8 mouse cellular contexts compared by ENCODE assay signal in genomic region chr2:158768771-158769170, GRCm38 (mm10). TPM values are rescaled to one million over a fixed set of nuclear protein-coding genes. Genes with fewer than 3 reads are reported as not detected.
A peak's percentile ranks its signal among the peaks of the same experiment; 100 is the strongest.
DNase-seq lines count a peak whose midpoint lies in the region; ATAC-seq and TF ChIP-seq lines count a peak whose summit lies in the region.

No protein-coding gene starts in this region.

- WGBS in heart, embryonic 11.5 days (ENCODE audit: insufficient replicate concordance), result 0% methylated on average over 5 of the region's 5 CpGs
- 4% methylated on average over 5 of the region's 5 CpGs for WGBS in forebrain, postnatal 0 days

- H3K9me3 ChIP-seq in heart, embryonic 11.5 days (replicated peaks; ENCODE audit: control insufficient read depth, low read length), result no peaks in the 10 kb centered on the region
- no peaks in the 10 kb centered on the region for H3K9me3 ChIP-seq in forebrain, postnatal 0 days (ENCODE audit: low read length)

- peak overlapping the region; percentile 89 for H3K9ac ChIP-seq in heart, embryonic 11.5 days (ENCODE audit: low read depth, low read length)
- H3K9ac ChIP-seq in forebrain, postnatal 0 days, result no peak overlapping the region

- DNase-seq in heart, postnatal 10 days, result no peak
- DNase-seq in ZHBTc4 (ENCODE audit: low read depth, low spot score), result peak; percentile 48
- DNase-seq in forebrain, postnatal 0 days, result no peak
- no peak for DNase-seq in urinary bladder, adult 2 months (ENCODE audit: low spot score)

- no peaks in the 10 kb centered on the region for H3K27me3 ChIP-seq in heart, embryonic 11.5 days (ENCODE audit: control insufficient read depth, insufficient read depth, low read length)
- no peaks in the 10 kb centered on the region for H3K27me3 ChIP-seq in forebrain, postnatal 0 days (ENCODE audit: insufficient read depth, low read length)

- peaks cover 39% of the 10 kb centered on the region for H3K4me1 ChIP-seq in heart, embryonic 11.5 days (ENCODE audit: control insufficient read depth, insufficient read depth, low read length)
- H3K4me1 ChIP-seq in forebrain, postnatal 0 days (ENCODE audit: insufficient read depth), result peaks cover 8% of the 10 kb centered on the region; the same call in 1 of the 2 replicates

- peak overlapping the region; percentile 87; the same call in 1 of the 2 replicates for H3K27ac ChIP-seq in heart, embryonic 11.5 days (ENCODE audit: low read depth, low read length)
- H3K27ac ChIP-seq in forebrain, postnatal 0 days (ENCODE audit: low read depth, low read length), result no peak overlapping the region

- H3K4me2 ChIP-seq in heart, embryonic 11.5 days, result peak overlapping the region; percentile 90
- peak overlapping the region; percentile 95 for H3K4me2 ChIP-seq in forebrain, postnatal 0 days (ENCODE audit: low read depth)

- ATAC-seq in heart, embryonic 11.5 days (replicated peaks; ENCODE audit: insufficient number of reproducible peaks, low FRiP score, low TSS enrichment), result peak; percentile 43; the same call in 1 of the 2 replicates
- no peak for ATAC-seq in forebrain, postnatal 0 days
- peak; percentile 76 for ATAC-seq in megakaryocyte-erythroid progenitor cell, adult 5-6 weeks (replicated peaks; ENCODE audit: low FRiP score, low TSS enrichment, poor library complexity, severe bottlenecking)
- no peak for ATAC-seq in activated CD4-positive, CD25-positive, alpha-beta regulatory T cell, adult 4 months
- no peak for ATAC-seq in monocyte, adult 5-6 weeks (replicated peaks; ENCODE audit: insufficient number of reproducible peaks, low FRiP score, low TSS enrichment, poor library complexity, severe bottlenecking)

- intact Hi-C loops in heart, postnatal 10 days (cut with DNase I), result loop anchor here (2.0 kb wide), 1 partner anchor 26 kb away; the partner anchor contains the start of gene Dhx35

- H3K4me3 ChIP-seq in heart, embryonic 11.5 days (ENCODE audit: low read depth, low read length), result peak overlapping the region; percentile 84
- H3K4me3 ChIP-seq in forebrain, postnatal 0 days (ENCODE audit: low read depth, low read length), result peak overlapping the region; percentile 54

- no peak for TF ChIP-seq CTCF in forebrain, postnatal 0 days (IDR thresholded peaks at IDR 0.05; ENCODE audit: low read depth)

- H3K36me3 ChIP-seq in heart, embryonic 11.5 days (ENCODE audit: control insufficient read depth, insufficient read depth, low read length), result no peaks in the 10 kb centered on the region
- H3K36me3 ChIP-seq in forebrain, postnatal 0 days (ENCODE audit: insufficient read depth), result no peaks in the 10 kb centered on the region

RNA-seq across cellular contexts. Expression of gene Fam83d, which starts 0.9 kb away (rescaled TPM):
- polyA plus RNA-seq in heart, embryonic 11.5 days (2014; fragmentation: Nextera tagmentation; extraction: Ambion mirVana), result 50.1 and 54.4 TPM in 2 replicates
- total RNA-seq in heart, postnatal 10 days (2021), result 1 to 10 TPM; 8.7 to 9.6 TPM
- total RNA-seq in forebrain, postnatal 0 days (2014; rRNA removed), result 5.8 and 6.3 TPM in 2 replicates
- polyA plus RNA-seq in forebrain, postnatal 0 days (2015; fragmentation: Nextera tagmentation; extraction: Ambion mirVana), result 5.4 and 5.7 TPM in 2 replicates
- total RNA-seq in megakaryocyte-erythroid progenitor cell, adult 5-6 weeks (2014; fragmentation: Nextera tagmentation), result 6.2 and 9.7 TPM in 2 replicates
- total RNA-seq in megakaryocyte-erythroid progenitor cell, adult 5-6 weeks (2017), result 3.9 and 7.5 TPM in 2 replicates
- under 1 TPM; 0.77 to 0.96 TPM for polyA plus RNA-seq in activated CD4-positive, CD25-positive, alpha-beta regulatory T cell, adult 4 months (2017; shearing (Covaris generic))
- polyA plus RNA-seq in urinary bladder, adult 2 months (2012; rRNA removed), result 19.3 and 23.7 TPM in 2 replicates
- total RNA-seq in monocyte, adult 5-6 weeks (2017), result 1.9 to 2.2 TPM in 2 of 3 replicates, not detected in the other

RNA-seq across cellular contexts. Expression of gene Dhx35, which starts 25.8 kb away (rescaled TPM):
- 14.2 and 15.3 TPM in 2 replicates for polyA plus RNA-seq in heart, embryonic 11.5 days (2014; fragmentation: Nextera tagmentation; extraction: Ambion mirVana)
- 10 to 100 TPM; 24.9 to 30.2 TPM for total RNA-seq in heart, postnatal 10 days (2021)
- 26.2 and 29.2 TPM in 2 replicates for total RNA-seq in forebrain, postnatal 0 days (2014; rRNA removed)
- polyA plus RNA-seq in forebrain, postnatal 0 days (2015; fragmentation: Nextera tagmentation; extraction: Ambion mirVana), result 9.9 and 11.8 TPM in 2 replicates
- total RNA-seq in megakaryocyte-erythroid progenitor cell, adult 5-6 weeks (2014; fragmentation: Nextera tagmentation), result 12.0 and 13.5 TPM in 2 replicates
- total RNA-seq in megakaryocyte-erythroid progenitor cell, adult 5-6 weeks (2017), result 8.7 and 10.1 TPM in 2 replicates
- 10 to 100 TPM; 10.0 to 12.4 TPM for polyA plus RNA-seq in activated CD4-positive, CD25-positive, alpha-beta regulatory T cell, adult 4 months (2017; shearing (Covaris generic))
- polyA plus RNA-seq in urinary bladder, adult 2 months (2012; rRNA removed), result 18.0 and 18.4 TPM in 2 replicates
- 15.9 to 33.1 TPM (median 20.6 TPM) in 3 replicates for total RNA-seq in monocyte, adult 5-6 weeks (2017)

Comparison
In these comparisons a context has a peak if more than half of its experiments do, and no peak if none do; other contexts are left out.
1. ATAC-seq: peak in heart, embryonic 11.5 days (single experiment) and megakaryocyte-erythroid progenitor cell, adult 5-6 weeks (single experiment); none in forebrain, postnatal 0 days (single experiment), activated CD4-positive, CD25-positive, alpha-beta regulatory T cell, adult 4 months (single experiment) and monocyte, adult 5-6 weeks (single experiment).